In genomic region chr8:93661739-93662138, GRCm38 (mm10) we compare ENCODE assay signal across 8 mouse cellular contexts.
A peak's percentile ranks its signal among the peaks of the same experiment; 100 is the strongest.
DNase-seq lines count a peak whose midpoint lies in the region; ATAC-seq lines count a peak whose summit lies in the region.

No protein-coding gene starts in this region.

- no peaks in the 10 kb centered on the region for H3K4me1 ChIP-seq in intestine, embryonic 15.5 days (replicated peaks)

- peak overlapping the region; percentile 22 for H3K4me3 ChIP-seq in intestine, embryonic 15.5 days (replicated peaks)

- no peaks in the 10 kb centered on the region for H3K27me3 ChIP-seq in intestine, embryonic 15.5 days (replicated peaks)

- H3K9me3 ChIP-seq in intestine, embryonic 15.5 days, result no peaks in the 10 kb centered on the region

- DNase-seq in adrenal gland, adult 8-10 months, result peak; percentile 64
- DNase-seq in embryo, embryonic 10.5 days (ENCODE audit: low spot score), result peak; percentile 88
- peak; percentile 55 to 57 for DNase-seq in gastrocnemius, postnatal 36 days
- peak; percentile 70 to 83 for DNase-seq in left cerebral cortex, postnatal 10 days (ENCODE audit: extremely low spot score in 1 of 2, low spot score in 2 of 2)
- peak; percentile 74 for DNase-seq in right cerebral cortex, postnatal 4 days

- H3K4me2 ChIP-seq in intestine, embryonic 15.5 days (replicated peaks), result peak overlapping the region; percentile 68

- H3K36me3 ChIP-seq in intestine, embryonic 15.5 days, result no peaks in the 10 kb centered on the region

- ATAC-seq in intestine, embryonic 15.5 days, result peak; percentile 95
- peak; percentile 99 for ATAC-seq in megakaryocyte progenitor cell, adult 5-6 weeks (replicated peaks; ENCODE audit: poor library complexity)
- no peak for ATAC-seq in activated CD4-positive, CD25-positive, alpha-beta regulatory T cell, adult 4 months

- no peak overlapping the region for H3K27ac ChIP-seq in intestine, embryonic 15.5 days

- intact Hi-C loops in gastrocnemius, postnatal 36 days (cut with DNase I), result loop anchor here (2.0 to 5.0 kb wide), 2 partner anchors 151 to 271 kb away; no protein-coding TSS in a partner anchor
- intact Hi-C loops in left cerebral cortex, postnatal 10 days (cut with DNase I), result loop anchor here (5.0 to 10.0 kb wide), 2 partner anchors 151 to 293 kb away; no protein-coding TSS in a partner anchor

- H3K9ac ChIP-seq in intestine, embryonic 15.5 days, result no peak overlapping the region

- 6% methylated on average over 15 of the region's 15 CpGs for WGBS in intestine, embryonic 15.5 days
